Mouse (Mus musculus): Measurements from ENCODE around the gene Prkcb.

DNA sequence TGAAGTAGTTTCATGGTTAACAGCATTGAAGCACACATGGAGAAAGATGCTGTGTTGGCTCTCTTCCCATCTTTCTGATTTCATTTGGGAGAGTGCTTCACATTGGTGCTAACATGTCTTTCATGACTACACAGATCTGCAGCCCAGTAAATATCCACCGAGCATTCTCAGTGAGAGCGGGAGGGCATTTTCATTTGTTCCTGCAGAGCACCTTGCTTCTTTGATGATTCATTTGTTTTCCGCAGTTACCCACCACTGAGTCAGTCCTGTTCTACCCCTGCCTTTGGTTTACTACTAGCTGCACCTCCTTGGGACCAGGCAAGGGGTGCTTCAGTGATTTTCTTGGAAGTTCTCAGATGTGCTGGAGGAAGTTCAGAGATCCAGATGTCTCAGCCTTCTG lies 8.3 kb downstream of the Prkcb start:
- no peak for TF ChIP-seq CTCF (IDR thresholded peaks at IDR 0.05)
- no peak for TF ChIP-seq POLR2A (IDR thresholded peaks at IDR 0.05; ENCODE audit: insufficient read depth, low read depth, low read length)
- TF ChIP-seq EP300 (IDR thresholded peaks at IDR 0.05; ENCODE audit: insufficient read depth, low read depth, low read length): no peak

Measured in heart, adult 2 months (tissue).